Mouse (Mus musculus): ENCODE data around the gene Nat8f2. TPM values are rescaled to one million over a fixed set of nuclear protein-coding genes. Genes with fewer than 3 reads are reported as not detected.
"Not testable (repeated sequence)": the region's sequence is repeated elsewhere in the genome, so short reads cannot be mapped to it uniquely, and the experiment has no call there.

The Nat8f2 gene
- total RNA-seq (2021), result 1 to 10 TPM; 2.1 to 2.7 TPM
- long read RNA-seq, experiment 1, partial matches to known transcripts, result 1 of 7 reads
- long read RNA-seq, experiment 1, other reads (novel, unspliced or antisense), result 6 of 7 reads
- long read RNA-seq, experiment 2, partial matches to known transcripts, result 0 of 1 reads
- long read RNA-seq, experiment 2, other reads (novel, unspliced or antisense), result 1 of 1 reads

DNA sequence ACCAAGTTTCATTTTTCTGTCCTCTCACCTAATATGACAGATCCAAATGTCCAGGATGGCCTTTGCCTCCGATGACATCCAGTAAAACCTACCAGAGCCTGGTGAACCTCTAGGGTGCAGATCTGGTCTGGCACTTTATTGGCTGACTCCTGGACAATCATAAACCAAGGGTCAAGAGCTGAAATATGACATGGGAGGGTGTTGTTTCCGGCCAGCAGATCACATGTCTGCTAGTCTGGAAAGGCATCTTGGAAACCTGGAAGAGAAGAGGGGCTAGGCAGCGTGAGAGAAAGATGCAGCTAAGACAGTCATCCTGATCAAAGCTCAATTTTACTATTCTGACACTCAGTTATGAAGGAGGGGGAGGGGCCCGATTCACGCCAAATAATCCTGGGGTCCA is at the start of gene Nat8f2:
Gene Nat8f2, minus strand, starts transcription at position 153 of the 400 bp plus-strand sequence.
- DNase-seq (ENCODE audit: extremely low spot score in 1 of 2, low spot score in 2 of 2); intact Hi-C loops (cut with DNase I); H3K4me3 ChIP-seq; H3K27ac ChIP-seq: not testable (repeated sequence)

DNA sequence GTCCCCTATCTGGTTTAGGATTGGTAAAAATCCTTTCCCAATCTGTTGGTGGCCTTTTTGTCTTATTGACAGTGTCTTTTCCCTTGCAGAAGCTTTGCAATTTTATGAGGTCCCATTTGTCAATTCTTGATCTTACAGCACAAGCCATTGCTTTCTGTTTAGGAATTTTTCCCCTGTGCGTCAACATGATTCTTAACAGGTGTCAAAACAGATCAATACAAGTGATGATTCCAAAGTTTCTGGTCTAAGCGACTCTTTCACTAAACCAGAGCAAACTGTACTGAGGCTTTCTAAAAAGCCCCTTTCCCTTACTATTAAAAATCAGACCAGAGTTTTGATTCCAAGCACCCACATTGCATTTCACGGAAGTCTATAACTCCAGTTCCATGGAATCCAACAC is 49.4 kb upstream of the Nat8f2 start:
- not testable (repeated sequence) for DNase-seq (ENCODE audit: extremely low spot score in 1 of 2, low spot score in 2 of 2); H3K27ac ChIP-seq; H3K4me3 ChIP-seq
- intact Hi-C loops (cut with DNase I), result loop anchor here (5.0 kb wide), 1 partner anchor 466 kb away; the partner anchor contains the start of genes Cct7 and Pradc1

DNA sequence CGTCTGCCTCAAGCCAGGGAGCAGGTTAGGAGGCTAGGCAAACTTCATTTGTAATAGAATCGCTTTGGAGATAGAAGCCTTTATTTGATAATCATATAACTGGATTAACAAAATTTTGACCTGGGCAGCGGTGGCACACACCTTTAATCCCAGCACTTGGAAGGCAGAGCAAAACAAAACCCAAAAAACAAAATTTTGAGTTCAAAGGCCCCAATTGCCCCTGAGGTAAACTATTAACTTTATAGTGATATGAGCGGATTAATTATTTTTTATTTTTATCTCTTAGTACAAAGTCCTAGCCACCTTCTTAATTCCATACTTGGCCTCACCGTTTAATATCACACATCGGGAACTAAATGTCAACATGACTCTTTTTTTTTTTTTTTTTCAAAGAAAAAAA is 47.6 kb upstream of the Nat8f2 start:
- TF ChIP-seq CTCF (IDR thresholded peaks at IDR 0.05), result no peak
- peak overlapping the region; percentile 93 for H3K27ac ChIP-seq
- peak overlapping the region; percentile 60 for H3K4me3 ChIP-seq
- no peak for DNase-seq (ENCODE audit: extremely low spot score in 1 of 2, low spot score in 2 of 2)
- intact Hi-C loops (cut with DNase I), result loop anchor here (5.0 kb wide), 1 partner anchor 464 kb away; the partner anchor contains the start of genes Cct7 and Pradc1

DNA sequence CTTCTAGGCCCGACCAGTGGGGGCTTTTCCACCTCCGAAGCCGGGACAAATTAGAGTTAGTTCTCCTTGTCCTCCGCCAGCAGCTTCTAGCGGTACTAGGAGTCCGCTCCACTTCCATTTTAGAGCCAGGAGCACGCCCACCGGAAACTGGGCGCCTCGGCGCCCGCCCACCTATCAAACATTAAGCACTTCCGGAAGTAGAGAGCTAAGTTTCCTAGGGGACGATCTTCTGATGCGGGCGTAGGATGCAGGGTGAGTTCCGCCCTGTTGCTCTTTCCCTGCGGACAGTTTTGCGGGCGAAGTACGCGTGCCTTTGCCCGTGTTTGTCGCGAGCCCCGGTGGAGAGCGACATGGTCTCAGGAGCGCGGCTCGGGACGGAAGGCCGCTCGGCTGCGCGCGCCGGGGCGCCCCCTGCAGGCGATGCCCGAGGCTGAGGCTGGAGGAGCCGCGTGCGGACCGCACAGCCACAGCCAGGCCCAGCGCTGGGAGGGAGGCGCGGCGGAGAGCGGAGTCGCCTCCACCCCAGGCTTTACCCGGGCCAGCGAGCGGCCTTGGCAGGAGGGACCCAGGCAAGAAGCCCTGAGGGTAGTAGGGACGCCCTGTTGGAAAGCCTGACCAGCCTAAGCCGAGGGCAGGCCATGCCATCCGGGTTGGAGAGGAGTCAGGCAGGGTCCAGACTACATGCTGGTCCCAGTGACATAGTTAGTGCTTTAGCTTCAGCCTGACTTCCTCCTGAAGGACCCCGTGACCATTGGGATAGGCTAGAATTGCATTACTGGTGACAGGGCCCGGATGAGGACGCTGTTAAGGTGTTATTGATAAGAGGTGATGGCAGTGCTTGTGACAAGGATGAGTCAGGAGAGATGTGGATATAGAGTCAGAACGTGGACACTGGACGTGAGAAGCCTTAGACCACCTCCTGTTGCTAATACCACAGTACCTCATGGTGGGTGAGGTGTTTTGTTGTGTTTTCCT is 46.9 kb upstream of the Nat8f2 start, which contains the start of gene Nat8f1:
Gene Nat8f1, minus strand, starts transcription at position 149 of the 975 bp plus-strand sequence.
- H3K4me3 ChIP-seq, result peak within 1 kb of the TSS; percentile 60
- peak; percentile 81 to 85 for DNase-seq (ENCODE audit: extremely low spot score in 1 of 2, low spot score in 2 of 2)
- TF ChIP-seq CTCF (IDR thresholded peaks at IDR 0.05), result peak; percentile 68
- intact Hi-C loops (cut with DNase I), result loop anchor here (5.0 kb wide), 1 partner anchor 464 kb away; the partner anchor contains the start of genes Cct7 and Pradc1
- H3K27ac ChIP-seq, result peak within 1 kb of the TSS; percentile 93

DNA sequence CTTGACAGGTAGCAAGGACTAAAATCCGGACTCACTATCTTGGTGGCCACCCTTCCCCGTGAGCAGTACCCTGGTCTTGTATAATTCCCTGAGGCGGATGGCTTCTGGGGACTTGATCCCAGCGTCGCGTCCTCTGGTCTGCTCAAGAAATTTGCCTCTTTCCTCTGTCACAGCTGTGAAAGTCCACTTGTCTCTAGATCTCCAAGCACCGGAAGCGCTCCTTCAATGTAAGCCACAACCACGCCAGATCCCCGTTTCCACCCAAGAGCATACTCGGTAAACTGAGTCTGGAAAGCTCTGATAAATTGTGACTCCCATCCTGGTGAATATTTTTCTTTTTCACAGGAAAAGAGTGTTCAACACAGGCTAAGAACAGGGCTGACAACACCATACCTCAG is 46.2 kb upstream of the Nat8f2 start:
- DNase-seq (ENCODE audit: extremely low spot score in 1 of 2, low spot score in 2 of 2), result no peak
- TF ChIP-seq CTCF (IDR thresholded peaks at IDR 0.05), result no peak
- Histone ChIP-seq H3K4me3 (peak overlapping the region; percentile 60), H3K27ac (peak overlapping the region; percentile 93)
- intact Hi-C loops (cut with DNase I), result loop anchor here (5.0 kb wide), 1 partner anchor 463 kb away; the partner anchor contains the start of genes Cct7 and Pradc1

DNA sequence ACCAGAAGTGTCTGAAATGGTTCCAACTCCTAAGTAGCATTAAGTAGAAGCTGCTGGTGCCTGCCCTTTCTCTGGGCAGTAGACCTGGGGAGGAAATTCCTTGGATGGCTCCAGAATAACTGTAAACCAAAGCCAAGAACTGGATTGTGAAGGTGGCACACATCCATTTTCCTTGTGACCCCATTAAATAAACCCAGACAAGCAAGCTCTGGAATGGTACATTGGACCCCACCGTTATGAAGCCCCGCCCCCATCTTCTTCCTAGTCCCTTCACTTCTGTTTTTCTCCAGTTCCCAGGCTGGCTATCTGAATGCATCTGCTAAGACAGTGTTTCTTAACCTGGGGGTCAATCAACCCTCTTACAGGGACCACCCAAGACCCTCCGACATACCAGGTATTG is 42.6 kb upstream of the Nat8f2 start, which contains the start of gene Tprkb:
Gene Tprkb, plus strand, starts transcription at position 279 of the 400 bp plus-strand sequence.
- no peak for DNase-seq (ENCODE audit: extremely low spot score in 1 of 2, low spot score in 2 of 2)
- H3K27ac ChIP-seq, result no peak within 1 kb of the TSS
- intact Hi-C loops (cut with DNase I), result no loop called here
- H3K4me3 ChIP-seq, result no peak within 1 kb of the TSS
- TF ChIP-seq CTCF (IDR thresholded peaks at IDR 0.05), result no peak

DNA sequence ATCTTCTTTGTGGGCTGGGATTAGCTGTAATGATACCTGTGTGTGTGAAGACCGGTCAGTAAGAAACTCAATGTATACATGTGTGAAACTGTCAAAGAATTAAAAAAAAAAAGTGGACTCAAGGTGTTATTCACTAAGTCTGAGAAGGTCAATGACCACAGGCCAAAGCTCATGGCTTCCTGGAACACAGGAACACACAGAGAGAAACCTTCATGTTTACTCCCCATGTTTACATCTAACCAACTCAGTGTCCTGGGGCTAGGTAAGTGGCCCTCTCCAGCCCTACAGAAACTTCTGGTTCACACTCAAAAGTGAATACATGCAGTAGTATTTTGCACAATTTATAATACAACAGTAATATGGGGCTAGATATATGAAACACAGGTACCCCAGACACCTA is 40.7 kb upstream of the Nat8f2 start:
- no peak for TF ChIP-seq CTCF (IDR thresholded peaks at IDR 0.05)
- Histone ChIP-seq H3K4me3 (no peak overlapping the region), H3K27ac (no peak overlapping the region)
- DNase-seq (ENCODE audit: extremely low spot score in 1 of 2, low spot score in 2 of 2), result no peak
- intact Hi-C loops (cut with DNase I), result loop anchor here (10.0 kb wide), 2 partner anchors 325 to 395 kb away; partner anchors contain the start of genes Alms1 and Egr4

DNA sequence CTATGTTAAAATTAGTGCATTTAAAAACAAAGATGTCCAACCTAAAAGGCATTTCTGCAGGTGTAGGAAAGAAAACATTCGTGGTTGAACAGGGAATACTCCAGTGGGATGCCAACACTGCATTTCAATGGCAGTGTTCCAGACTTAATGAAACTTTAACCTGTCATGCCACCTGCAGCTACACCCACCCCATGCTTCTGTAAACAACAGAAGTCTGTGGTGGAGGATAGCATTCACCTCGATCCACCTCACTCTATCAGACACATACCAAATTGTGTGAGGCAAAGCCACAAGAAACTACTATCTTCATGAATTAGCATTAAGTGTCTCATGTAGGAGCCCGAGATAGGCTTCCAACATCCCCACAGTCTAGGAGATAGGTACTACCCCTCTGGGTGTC is 39.4 kb upstream of the Nat8f2 start:
- TF ChIP-seq CTCF (IDR thresholded peaks at IDR 0.05), result no peak
- Histone ChIP-seq H3K4me3 (no peak overlapping the region), H3K27ac (peak overlapping the region; percentile 70; the same call in 1 of the 2 replicates)
- DNase-seq (ENCODE audit: extremely low spot score in 1 of 2, low spot score in 2 of 2), result no peak
- intact Hi-C loops (cut with DNase I), result loop anchor here (10.0 kb wide), 2 partner anchors 324 to 394 kb away; partner anchors contain the start of genes Alms1 and Egr4

DNA sequence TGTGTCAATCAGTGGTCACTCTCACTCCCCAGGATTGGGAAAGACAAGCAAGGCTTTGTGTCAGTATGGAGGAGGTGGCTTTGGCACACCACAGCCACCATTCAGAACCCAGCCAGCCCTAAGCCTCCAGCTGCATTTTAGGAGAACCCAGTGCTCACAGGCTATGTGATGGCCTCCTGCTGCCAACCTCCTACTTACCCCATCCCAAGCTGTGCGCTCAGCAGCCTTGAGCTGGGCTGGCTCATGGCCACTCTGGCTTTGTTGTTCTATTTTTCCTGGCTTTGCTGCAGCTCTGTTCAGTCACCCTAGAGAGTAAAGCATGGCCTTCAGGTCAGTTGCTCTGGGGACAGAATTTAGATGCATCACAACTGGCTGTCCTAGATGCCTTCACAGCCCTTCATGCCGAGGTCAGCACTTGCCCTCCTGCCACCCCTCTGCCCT is 38.0 kb upstream of the Nat8f2 start:
- intact Hi-C loops (cut with DNase I), result loop anchor here (2.0 to 10.0 kb wide), 3 partner anchors 68 to 392 kb away; partner anchors contain the start of genes Alms1 and Egr4
- not testable (repeated sequence) for H3K4me3 ChIP-seq
- DNase-seq (ENCODE audit: extremely low spot score in 1 of 2, low spot score in 2 of 2), result peak; percentile 40 to 62
- H3K27ac ChIP-seq, result peak overlapping the region; percentile 70

DNA sequence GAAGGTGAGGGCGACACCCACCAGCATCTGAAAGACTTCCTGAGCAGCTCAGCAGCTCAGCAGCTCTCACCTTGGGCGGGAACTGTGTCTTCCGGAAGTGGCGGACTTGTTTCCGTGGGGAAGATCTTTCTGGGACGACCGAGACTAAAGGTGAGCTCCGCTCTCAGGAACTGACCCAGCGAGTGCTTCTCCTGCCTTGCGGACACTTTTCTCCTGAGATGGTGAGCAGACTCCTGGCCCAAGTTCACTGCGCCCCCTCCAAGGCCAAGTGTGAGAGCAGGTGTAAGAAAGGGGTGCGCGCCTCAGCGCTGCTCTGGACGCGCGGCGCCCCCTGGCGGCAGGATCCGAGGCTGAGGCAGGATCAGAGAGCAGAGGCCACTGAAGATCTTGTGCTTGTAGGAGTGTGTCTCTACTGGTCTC is 35.7 kb upstream of the Nat8f2 start, which contains the start of gene Nat8f4:
Gene Nat8f4, minus strand, starts transcription at position 243 of the 420 bp plus-strand sequence.
- Histone ChIP-seq H3K27ac (peak within 1 kb of the TSS; percentile 70), H3K4me3 (peak within 1 kb of the TSS; percentile 51)
- DNase-seq (ENCODE audit: extremely low spot score in 1 of 2, low spot score in 2 of 2), result peak; percentile 82
- TF ChIP-seq CTCF (IDR thresholded peaks at IDR 0.05), result peak; percentile 91
- intact Hi-C loops (cut with DNase I), result loop anchor here (10.0 kb wide), 2 partner anchors 320 to 390 kb away; partner anchors contain the start of genes Alms1 and Egr4

DNA sequence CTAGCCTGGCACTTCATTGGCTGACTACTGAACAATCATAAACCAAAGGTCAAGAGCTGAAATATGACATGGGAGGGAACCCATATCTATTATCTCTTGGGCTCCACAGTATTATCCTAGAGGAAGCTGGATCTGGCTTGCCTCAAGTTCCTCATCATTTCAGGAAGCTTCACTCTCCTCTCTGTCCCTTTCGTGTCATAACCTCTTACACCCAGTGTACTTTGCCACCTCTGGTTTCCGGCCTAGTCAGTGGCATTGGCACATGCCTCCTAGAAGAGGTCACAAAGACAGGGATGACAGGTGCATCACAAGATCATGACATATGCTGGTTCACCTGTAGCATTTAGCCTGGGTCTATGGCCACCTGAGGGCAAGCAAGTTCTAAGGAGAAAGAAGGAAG is 33.3 kb upstream of the Nat8f2 start:
- intact Hi-C loops (cut with DNase I), result loop anchor here (10.0 kb wide), 2 partner anchors 318 to 388 kb away; partner anchors contain the start of genes Alms1 and Egr4
- no peak overlapping the region for H3K27ac ChIP-seq
- no peak for TF ChIP-seq CTCF (IDR thresholded peaks at IDR 0.05)
- H3K4me3 ChIP-seq, result no peak overlapping the region
- DNase-seq (ENCODE audit: extremely low spot score in 1 of 2, low spot score in 2 of 2), result no peak

DNA sequence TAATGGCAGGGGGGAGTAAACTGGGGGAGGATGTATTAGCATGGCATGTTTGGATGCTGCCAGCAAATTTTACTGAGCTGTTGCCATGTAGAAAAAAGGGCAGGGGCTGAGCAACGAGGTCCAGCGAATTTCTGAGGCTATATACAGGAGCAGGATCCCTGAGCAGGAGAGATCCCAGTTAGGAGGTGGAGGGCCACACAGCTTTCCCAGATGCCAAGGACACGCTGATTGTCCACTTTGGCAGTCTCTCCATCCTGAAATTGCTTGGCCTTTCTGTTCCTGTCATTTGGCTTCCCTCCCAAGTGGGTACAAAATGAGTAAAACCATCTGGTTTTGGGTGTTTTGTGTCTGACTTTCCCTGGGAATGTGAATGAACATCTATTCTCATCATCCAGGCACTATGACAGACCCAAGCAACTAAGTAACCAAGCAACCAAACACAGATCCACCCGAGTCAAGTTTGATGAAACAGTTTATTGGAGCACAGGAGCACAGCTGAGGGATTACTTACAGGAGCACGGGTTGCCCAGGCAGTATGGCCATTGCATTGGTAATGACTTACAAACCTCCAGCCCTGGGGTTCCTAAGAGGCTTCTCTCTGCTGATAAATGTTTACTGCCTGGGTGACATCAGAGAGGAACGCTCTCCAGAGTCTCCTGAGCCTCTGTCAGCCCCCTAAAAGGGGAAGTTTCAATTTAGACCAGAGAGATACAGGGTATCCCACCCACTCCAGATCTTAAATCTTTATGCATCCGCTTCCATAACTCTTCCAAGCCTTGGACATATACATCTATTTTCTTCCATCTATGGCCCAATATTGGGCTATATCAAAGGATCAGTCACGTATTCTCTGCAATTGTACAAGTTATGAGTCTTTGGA is 29.9 kb upstream of the Nat8f2 start:
- intact Hi-C loops (cut with DNase I); DNase-seq (ENCODE audit: extremely low spot score in 1 of 2, low spot score in 2 of 2); H3K27ac ChIP-seq; H3K4me3 ChIP-seq: not testable (repeated sequence)
